Mouse (Mus musculus) olfactory bulb, adult 2 months (tissue): ENCODE data around the gene Cstad. TPM values are rescaled to one million over a fixed set of nuclear protein-coding genes. Genes with fewer than 3 reads are reported as not detected.

Experiments used
- H3K27ac ChIP-seq: fragments of 200-500 bp; 2 replicates; pipeline ENCODE4 v1.5.1; 2012; ENCODE audit warnings: low read depth, low read length; ENCODE audit not compliant: insufficient read depth
- H3K4me1 ChIP-seq: fragments of 200-500 bp; 2 replicates; pipeline ENCODE4 v1.6.1; 2012; ENCODE audit warnings: low read length; ENCODE audit not compliant: control insufficient read depth, insufficient read depth
- H3K4me3 ChIP-seq: fragments of 200-500 bp; 2 replicates; pipeline ENCODE4 v1.5.1; 2012; ENCODE audit warnings: mild to moderate bottlenecking, low read depth, low read length, moderate library complexity; ENCODE audit not compliant: insufficient read depth
- CTCF ChIP-seq: fragments of 200-500 bp; IDR thresholded peaks from 2 replicates; pipeline ENCODE4 v1.5.1; 2012; ENCODE audit warnings: low read depth, mild to moderate bottlenecking, low read length, moderate library complexity; ENCODE audit not compliant: insufficient read depth
- POLR2A ChIP-seq: fragments of 200-500 bp; IDR thresholded peaks from 2 replicates; pipeline ENCODE4 v1.6.1; 2012; ENCODE audit warnings: mild to moderate bottlenecking, low read depth, low read length, moderate library complexity; ENCODE audit not compliant: insufficient read depth
- WGBS: fragments of 180-500 bp; shearing (Covaris S2); methylation state at CpG from one replicate; pipeline ENCODE4 v1.1.7; 2018; 5-methylcytosine and 5-hydroxymethylcytosine counted together
- polyA plus RNA-seq: library from polyadenylated mRNA; stranded (reverse); fragments of >200 nt; gene quantifications from 2 replicates; pipeline ENCODE4 v1.2.4, GENCODE M21; 2012; ENCODE audit warnings: low replicate concordance; ENCODE audit not compliant: missing spikeins, insufficient read depth, insufficient read length

Cstad gene
- polyA plus RNA-seq, 1 experiment: not detected

DNA sequence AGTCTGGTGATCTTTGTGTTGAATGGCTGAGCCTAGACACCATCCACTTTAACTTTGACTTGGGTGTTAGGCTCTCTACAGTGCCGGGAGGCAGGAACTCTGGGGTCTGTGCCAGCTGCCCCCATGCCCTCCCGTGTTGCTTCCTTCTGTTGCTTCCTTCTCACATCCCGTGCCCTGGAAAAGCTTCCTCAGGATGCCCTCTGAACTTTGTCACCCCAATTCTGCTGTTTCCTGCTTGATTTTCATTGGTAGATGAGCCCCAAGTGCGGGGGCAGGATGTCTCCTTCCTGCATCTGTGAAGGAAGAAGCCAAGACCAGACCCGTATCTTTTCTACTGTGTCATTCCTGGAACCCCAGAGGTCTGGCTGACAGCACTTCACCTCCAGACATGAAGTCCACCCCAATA lies 41.4 kb downstream of the Cstad start:
- no peak for TF ChIP-seq CTCF
- no peak for TF ChIP-seq POLR2A
- H3K4me3 ChIP-seq: no peak overlapping the region
- no peak overlapping the region for H3K27ac ChIP-seq
- 73% methylated on average over 5 of the region's 5 CpGs for WGBS
- peaks cover 9% of the 10 kb centered on the region for H3K4me1 ChIP-seq

DNA sequence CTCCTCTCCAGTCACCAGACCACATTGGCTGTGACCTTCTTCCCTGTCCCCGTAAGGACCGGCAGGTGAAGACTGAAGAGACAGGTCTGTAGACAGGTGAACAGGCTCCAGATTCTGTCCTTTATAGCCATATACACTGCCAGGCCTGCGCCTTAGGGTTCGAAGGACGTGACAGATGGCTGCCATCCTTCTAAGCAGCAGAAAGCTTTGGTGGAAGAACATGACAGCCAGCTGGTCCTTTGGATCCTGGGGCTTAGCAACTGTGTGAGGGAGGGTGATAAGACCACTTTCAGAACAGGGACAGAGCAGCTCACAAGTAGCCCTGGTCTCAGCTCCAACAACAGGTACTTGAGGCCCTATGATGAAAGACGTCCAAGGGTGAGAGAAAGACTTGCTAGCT lies 43.2 kb downstream of the Cstad start:
- WGBS: 97% methylated on average over 6 of the region's 6 CpGs
- H3K4me1 ChIP-seq: peaks cover 16% of the 10 kb centered on the region
- TF ChIP-seq POLR2A (no peak), CTCF (no peak)
- no peak overlapping the region for H3K4me3 ChIP-seq
- no peak overlapping the region for H3K27ac ChIP-seq

DNA sequence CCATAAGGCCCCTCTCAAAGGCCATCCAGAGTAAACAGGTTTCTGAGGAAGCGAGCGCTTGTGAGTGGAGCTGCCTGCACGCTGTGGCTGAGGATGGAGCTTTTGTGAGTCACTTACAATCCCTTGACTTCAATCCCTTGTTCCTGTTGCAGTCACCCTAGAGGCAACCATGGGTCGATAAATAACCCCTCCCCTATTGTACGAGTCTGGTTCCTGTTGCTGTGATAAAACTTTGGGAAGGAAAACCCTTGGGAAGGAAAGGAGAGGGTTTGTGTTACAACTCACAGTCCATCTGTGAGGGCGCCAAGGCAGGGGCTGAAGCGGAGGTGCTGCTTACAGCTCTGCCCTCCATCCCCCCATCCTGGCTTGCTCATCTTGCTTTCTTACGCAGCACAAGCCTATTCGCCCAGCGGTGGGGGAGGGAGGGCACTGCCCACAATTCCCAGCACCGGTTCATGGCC lies 45.2 kb downstream of the Cstad start:
- Histone ChIP-seq H3K4me1 (peaks cover 18% of the 10 kb centered on the region), H3K4me3 (no peak overlapping the region), H3K27ac (no peak overlapping the region)
- TF ChIP-seq CTCF (no peak), POLR2A (no peak)
- WGBS: 24% methylated on average over 11 of the region's 11 CpGs

- H3K27ac ChIP-seq: no peak overlapping the region
- 66% methylated on average over 5 of the region's 5 CpGs for WGBS
- H3K4me3 ChIP-seq: no peak overlapping the region
- TF ChIP-seq CTCF: no peak
- TF ChIP-seq POLR2A: no peak
- peaks cover 40% of the 10 kb centered on the region for H3K4me1 ChIP-seq
These were observed 48.0 kb downstream of the Cstad start for GRCm38 (mm10) chr2:30642810-30643209.

- Histone ChIP-seq H3K27ac (no peak overlapping the region), H3K4me1 (peaks cover 46% of the 10 kb centered on the region), H3K4me3 (no peak overlapping the region)
- TF ChIP-seq CTCF (no peak), POLR2A (no peak)
- 83% methylated on average over 7 of the region's 7 CpGs for WGBS
These were observed 48.6 kb downstream of the Cstad start for GRCm38 (mm10) chr2:30643422-30643821.

GRCm38 (mm10) chr2:30646833-30647232 lies 52.0 kb downstream of the Cstad start:
- peaks cover 67% of the 10 kb centered on the region for H3K4me1 ChIP-seq
- 16% methylated on average over 5 of the region's 5 CpGs for WGBS
- H3K4me3 ChIP-seq: no peak overlapping the region; the same call in 1 of the 2 replicates
- TF ChIP-seq CTCF: no peak
- TF ChIP-seq POLR2A: no peak
- peak overlapping the region; percentile 91 for H3K27ac ChIP-seq

GRCm38 (mm10) chr2:30647303-30647881 lies 52.6 kb downstream of the Cstad start:
- Histone ChIP-seq H3K4me3 (no peak overlapping the region; the same call in 1 of the 2 replicates), H3K27ac (peak overlapping the region; percentile 91), H3K4me1 (peaks cover 71% of the 10 kb centered on the region)
- TF ChIP-seq CTCF (no peak), POLR2A (no peak; the same call in none of the 2 replicates)
- 12% methylated on average over 11 of the region's 11 CpGs for WGBS

DNA sequence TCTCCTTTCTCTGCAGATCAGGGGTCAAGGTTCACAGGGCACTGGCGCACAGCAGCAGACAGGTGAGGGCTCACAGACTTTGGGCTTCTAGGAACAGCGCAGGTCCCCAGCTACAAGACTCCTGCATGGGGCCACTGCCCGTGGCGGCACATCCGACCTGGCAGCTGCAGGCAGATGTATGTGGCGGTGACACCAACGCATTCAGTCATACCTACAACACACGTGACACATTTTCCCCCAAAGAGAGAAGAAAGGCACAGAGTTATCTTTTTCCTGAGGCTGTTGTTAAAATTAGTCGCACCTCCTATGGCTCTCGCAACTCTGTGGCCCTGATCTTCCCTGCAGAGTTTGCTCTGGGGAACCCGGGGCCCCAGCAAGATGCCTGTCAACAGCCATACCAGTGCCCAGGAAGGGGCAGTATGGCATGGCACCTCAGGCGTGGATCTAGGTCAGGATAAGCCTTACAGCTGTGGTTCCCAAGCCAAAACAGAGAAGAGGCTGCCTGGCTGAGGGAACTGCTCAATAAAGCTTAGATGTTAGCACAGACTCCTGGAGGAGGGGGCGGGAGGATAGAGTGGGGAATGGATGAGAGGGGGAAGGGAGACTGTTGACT lies 53.1 kb downstream of the Cstad start:
- Histone ChIP-seq H3K4me1 (peaks cover 72% of the 10 kb centered on the region), H3K4me3 (no peak overlapping the region), H3K27ac (peak overlapping the region; percentile 88)
- TF ChIP-seq CTCF: no peak
- WGBS: 24% methylated on average over 13 of the region's 13 CpGs

GRCm38 (mm10) chr2:30650249-30650648 lies 55.4 kb downstream of the Cstad start:
- WGBS: 24% methylated on average over 9 of the region's 9 CpGs
- Histone ChIP-seq H3K4me3 (no peak overlapping the region), H3K27ac (peak overlapping the region; percentile 25), H3K4me1 (peaks cover 89% of the 10 kb centered on the region)
- TF ChIP-seq POLR2A: no peak
- no peak for TF ChIP-seq CTCF

DNA sequence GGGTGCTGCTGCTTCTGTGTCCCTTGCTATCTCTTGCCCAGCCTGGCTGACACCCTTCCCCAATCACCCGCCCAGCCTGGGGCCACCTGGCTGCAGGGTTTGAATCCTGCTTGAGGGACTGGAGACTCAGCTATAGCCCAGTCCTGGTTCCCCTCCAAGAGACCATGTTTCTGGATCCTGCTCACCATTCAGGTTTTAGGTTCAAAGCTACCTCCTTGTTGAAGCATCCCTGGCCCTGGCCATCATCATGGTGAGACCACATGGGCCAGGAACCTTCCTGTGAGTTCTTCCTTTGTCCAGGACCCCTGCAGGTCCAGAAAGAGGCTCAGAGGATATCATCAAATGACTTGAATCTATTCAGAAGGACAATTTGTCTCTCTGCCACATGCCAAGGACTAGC lies 57.0 kb downstream of the Cstad start:
- Histone ChIP-seq H3K27ac (peak overlapping the region; percentile 58; the same call in 1 of the 2 replicates), H3K4me3 (no peak overlapping the region), H3K4me1 (peaks cover 92% of the 10 kb centered on the region)
- TF ChIP-seq CTCF (no peak), POLR2A (no peak)
- WGBS: 95% methylated on average over 1 of the region's 1 CpGs
